Mouse (Mus musculus) liver, adult 2 months (tissue): ENCODE results near the gene Rtkn2.

Experiments used
- CTCF ChIP-seq: fragments of 200-500 bp; IDR thresholded peaks from 2 replicates; pipeline ENCODE4 v1.5.1; 2011; ENCODE audit warnings: low read depth, low read length, control low read depth
- POLR2A ChIP-seq: fragments of 200-500 bp; IDR thresholded peaks from 2 replicates; pipeline ENCODE4 v1.6.1; 2011; ENCODE audit warnings: low read length, control low read depth; ENCODE audit not compliant: insufficient read depth; ENCODE audit errors: extremely low read depth

GRCm38 (mm10) chr10:68091840-68092239 lies 112.5 kb downstream of the Rtkn2 start:
- no peak for TF ChIP-seq POLR2A
- no peak for TF ChIP-seq CTCF
